Mouse (Mus musculus) midbrain, postnatal 0 days (tissue): Measurements from ENCODE around the gene 4930430F08Rik. TPM values are rescaled to one million over a fixed set of nuclear protein-coding genes. Genes with fewer than 3 reads are reported as not detected.
A peak's percentile ranks its signal among the peaks of the same experiment; 100 is the strongest.

ENCODE experiments used
- ATAC-seq: fragments of 200-750 bp; cut with Nextera tagmentation; 2 replicates; pipeline ENCODE4 v1.8.0; 2017; ENCODE audit warnings: moderate number of reproducible peaks, mild to moderate bottlenecking, moderate TSS enrichment, moderate library complexity; ENCODE audit not compliant: low FRiP score
- DNase-seq: peaks from one replicate; pipeline ENCODE4 v3.0.0-alpha.2; 2015; ENCODE audit warnings: low spot score
- H3K27ac ChIP-seq: fragments of 300-500 bp; sonication (generic); 2 replicates; pipeline ENCODE4 v1.5.1; 2014; ENCODE audit warnings: low read depth, mild to moderate bottlenecking, low read length, mixed read lengths
- H3K27me3 ChIP-seq: fragments of 300-500 bp; sonication (generic); 2 replicates; pipeline ENCODE4 v1.6.1; 2014; ENCODE audit warnings: low read length, control low read depth, mixed read lengths; ENCODE audit not compliant: insufficient read depth
- H3K36me3 ChIP-seq: fragments of 300-500 bp; sonication (generic); 2 replicates; pipeline ENCODE4 v1.6.1; 2014; ENCODE audit warnings: low read length, control low read depth, mixed read lengths; ENCODE audit not compliant: insufficient read depth
- H3K4me1 ChIP-seq: fragments of 300-500 bp; sonication (generic); 2 replicates; pipeline ENCODE4 v1.6.1; 2014; ENCODE audit warnings: mild to moderate bottlenecking, control low read depth, antibody characterized with exemption, low read length, mixed read lengths; ENCODE audit not compliant: insufficient read depth
- H3K4me2 ChIP-seq: fragments of 300-500 bp; sonication (generic); 2 replicates; pipeline ENCODE4 v1.6.1; 2014; ENCODE audit warnings: low read depth, mild to moderate bottlenecking, low read length, mixed read lengths; ENCODE audit not compliant: poor library complexity, severe bottlenecking
- H3K4me3 ChIP-seq: fragments of 300-500 bp; sonication (generic); 2 replicates; pipeline ENCODE4 v1.5.1; 2014; ENCODE audit warnings: low read depth, mild to moderate bottlenecking, low read length, moderate library complexity
- H3K9ac ChIP-seq: fragments of 300-500 bp; sonication (generic); replicated peaks from 2 replicates; pipeline ENCODE4 v1.6.1; 2014; ENCODE audit warnings: mild to moderate bottlenecking, low read length, moderate library complexity, mixed read lengths; ENCODE audit not compliant: poor library complexity, severe bottlenecking
- H3K9me3 ChIP-seq: fragments of 300-500 bp; sonication (generic); 2 replicates; pipeline ENCODE4 v1.6.1; 2016; ENCODE audit warnings: low read length, control low read depth
- CTCF ChIP-seq: IDR thresholded peaks from 2 replicates; pipeline ENCODE4 v1.5.1; 2016; ENCODE audit warnings: antibody characterized with exemption, mild to moderate bottlenecking
- WGBS: fragments of 180-500 bp; shearing (Covaris S2); extraction: QIAGEN DNeasy Blood & Tissue Kit; methylation state at CpG from one replicate; pipeline ENCODE4 v1.1.7; 2014; 5-methylcytosine and 5-hydroxymethylcytosine counted together
- polyA plus RNA-seq: library from polyadenylated mRNA; unstranded; fragments of >200 nt; fragmentation: Nextera tagmentation; extraction: Ambion mirVana; gene quantifications from 2 replicates; pipeline ENCODE4 v1.2.1, GENCODE M21; 2015
- total RNA-seq: library from RNA; depleted of rRNA; stranded (reverse); fragments of >200 nt; gene quantifications from 2 replicates; pipeline ENCODE4 v1.2.3, GENCODE M21; 2014; rRNA removed

The 4930430F08Rik gene
- total RNA-seq (20.9 and 27.7 TPM in 2 replicates), polyA plus RNA-seq (15.4 and 18.3 TPM in 2 replicates)

DNA sequence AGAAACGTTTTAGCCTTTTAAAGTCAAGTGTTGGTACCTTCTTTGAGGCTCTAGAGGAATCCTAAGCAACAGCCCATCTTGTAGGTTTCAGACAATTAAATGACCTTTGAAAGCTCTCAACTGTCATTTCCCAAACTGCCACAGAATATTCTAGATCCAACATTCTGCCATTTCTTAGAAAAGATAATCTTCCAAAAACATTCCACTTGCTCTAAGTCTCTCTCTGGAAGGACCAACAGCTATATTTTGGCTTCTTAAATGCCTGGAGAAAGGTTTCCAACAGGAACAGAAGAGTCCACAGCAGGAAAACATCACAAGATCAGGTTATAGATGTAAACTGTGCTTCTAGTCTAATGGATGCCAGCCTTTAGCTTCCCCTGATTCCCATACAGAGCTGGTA is at the start of gene 4930430F08Rik, which contains the start of gene 1700017N19Rik:
Gene 4930430F08Rik (minus strand): TSS at position 101 of the 400 bp plus-strand sequence.
Gene 1700017N19Rik (plus strand): TSS at position 162 of the 400 bp plus-strand sequence.
- 0 out of 2 replicates have a peak, but pooled peaks cover under 1% of the 10 kb centered on the region for H3K36me3 ChIP-seq
- H3K27ac ChIP-seq: no peak within 1 kb of the TSS
- peak within 1 kb of the TSS; percentile 69 for H3K4me3 ChIP-seq
- no peak for TF ChIP-seq CTCF
- 82% methylated on average over 1 of the region's 1 CpGs for WGBS
- H3K9me3 ChIP-seq: no peaks in the 10 kb centered on the region
- no peak for DNase-seq
- H3K27me3 ChIP-seq: no peaks in the 10 kb centered on the region
- no peaks in the 10 kb centered on the region for H3K4me1 ChIP-seq
- H3K9ac ChIP-seq: no peak within 1 kb of the TSS
- no peak for ATAC-seq
- peak within 1 kb of the TSS; percentile 61 for H3K4me2 ChIP-seq

GRCm38 (mm10) chr10:100629762-100630438 is 39.7 kb upstream of the 4930430F08Rik start:
- Histone ChIP-seq H3K4me3 (peak overlapping the region; percentile 9; the same call in 1 of the 2 replicates), H3K4me2 (peak overlapping the region; percentile 42), H3K27ac (peak overlapping the region; percentile 84), H3K27me3 (no peaks in the 10 kb centered on the region), H3K4me1 (no peaks in the 10 kb centered on the region), H3K9me3 (no peaks in the 10 kb centered on the region), H3K9ac (no peak overlapping the region), H3K36me3 (no peaks in the 10 kb centered on the region)
- TF ChIP-seq CTCF: peak; percentile 91
- WGBS: 18% methylated on average over 20 of the region's 20 CpGs
- ATAC-seq (peak; percentile 69), DNase-seq (peak; percentile 88)

- Histone ChIP-seq H3K9me3 (no peaks in the 10 kb centered on the region), H3K9ac (no peak overlapping the region), H3K4me2 (no peak overlapping the region), H3K36me3 (no peaks in the 10 kb centered on the region), H3K4me1 (no peaks in the 10 kb centered on the region), H3K4me3 (no peak overlapping the region), H3K27me3 (no peaks in the 10 kb centered on the region), H3K27ac (no peak overlapping the region)
- DNase-seq (no peak), ATAC-seq (no peak)
- WGBS: 73% methylated on average over 3 of the region's 3 CpGs
- no peak for TF ChIP-seq CTCF
Measured at GRCm38 (mm10) chr10:100622494-100622893, 32.3 kb upstream of the 4930430F08Rik start.

DNA sequence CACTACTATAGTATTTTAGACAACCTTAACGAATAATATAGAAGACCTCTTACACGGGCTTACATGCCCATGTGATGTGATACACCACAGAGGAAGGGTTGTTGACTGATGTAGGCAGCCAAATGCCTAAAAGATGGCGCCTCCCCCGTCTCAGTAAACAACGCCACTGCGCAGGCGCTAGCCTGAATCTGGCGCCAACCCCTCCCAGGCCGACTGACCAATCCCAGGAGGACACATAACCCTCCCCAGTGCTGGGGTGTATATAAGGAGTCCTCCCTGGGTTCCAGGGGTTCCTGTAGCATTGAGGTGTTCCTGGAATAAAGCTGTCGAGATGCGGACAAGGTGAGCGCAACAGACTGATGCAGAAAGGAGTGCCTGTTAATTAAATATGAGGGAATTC is 29.8 kb upstream of the 4930430F08Rik start:
- Histone ChIP-seq H3K4me3 (no peak overlapping the region), H3K36me3 (no peaks in the 10 kb centered on the region), H3K9ac (no peak overlapping the region), H3K27ac (no peak overlapping the region), H3K4me2 (no peak overlapping the region), H3K9me3 (no peaks in the 10 kb centered on the region), H3K4me1 (no peaks in the 10 kb centered on the region), H3K27me3 (no peaks in the 10 kb centered on the region)
- TF ChIP-seq CTCF: no peak
- DNase-seq (no peak), ATAC-seq (no peak)
- 95% methylated on average over 12 of the region's 12 CpGs for WGBS

- ATAC-seq (no peak), DNase-seq (no peak)
- Histone ChIP-seq H3K9ac (no peak overlapping the region), H3K27ac (no peak overlapping the region), H3K4me3 (no peak overlapping the region), H3K4me1 (no peaks in the 10 kb centered on the region), H3K4me2 (no peak overlapping the region), H3K36me3 (no peaks in the 10 kb centered on the region), H3K27me3 (no peaks in the 10 kb centered on the region), H3K9me3 (no peaks in the 10 kb centered on the region)
- 95% methylated on average over 7 of the region's 7 CpGs for WGBS
- no peak for TF ChIP-seq CTCF
Measured at GRCm38 (mm10) chr10:100619474-100619873, 29.3 kb upstream of the 4930430F08Rik start.

GRCm38 (mm10) chr10:100617233-100617903 is 27.1 kb upstream of the 4930430F08Rik start:
- Histone ChIP-seq H3K4me1 (no peaks in the 10 kb centered on the region), H3K36me3 (no peaks in the 10 kb centered on the region), H3K9me3 (no peaks in the 10 kb centered on the region), H3K4me3 (no peak overlapping the region), H3K27ac (no peak overlapping the region), H3K27me3 (no peaks in the 10 kb centered on the region), H3K4me2 (no peak overlapping the region), H3K9ac (no peak overlapping the region)
- TF ChIP-seq CTCF: no peak
- WGBS: 80% methylated on average over 6 of the region's 6 CpGs
- ATAC-seq: peak; percentile 41; the same call in 1 of the 2 replicates
- DNase-seq: peak; percentile 65
